Mouse (Mus musculus) bone marrow macrophage, adult 2 months (primary cell): ENCODE results near the gene Ctrc. TPM values are rescaled to one million over a fixed set of nuclear protein-coding genes. Genes with fewer than 3 reads are reported as not detected.
A peak's percentile ranks its signal among the peaks of the same experiment; 100 is the strongest.

Experiments used
- H3K27ac ChIP-seq: 2 replicates; pipeline ENCODE4 v1.5.1; 2012; ENCODE audit warnings: low read depth, low read length; ENCODE audit not compliant: insufficient read depth
- H3K4me1 ChIP-seq: 2 replicates; pipeline ENCODE4 v1.6.1; 2012; ENCODE audit warnings: low read length; ENCODE audit not compliant: control insufficient read depth, insufficient read depth
- H3K4me3 ChIP-seq: 2 replicates; pipeline ENCODE4 v1.5.1; 2012; ENCODE audit warnings: mild to moderate bottlenecking, low read length, moderate library complexity; ENCODE audit not compliant: insufficient read depth
- CTCF ChIP-seq: IDR thresholded peaks from 2 replicates; pipeline ENCODE4 v1.5.1; 2012; ENCODE audit warnings: low read depth, mild to moderate bottlenecking, low read length, moderate library complexity
- POLR2A ChIP-seq: IDR thresholded peaks from 2 replicates; pipeline ENCODE4 v1.6.1; 2012; ENCODE audit warnings: mild to moderate bottlenecking, low read depth, low read length, borderline replicate concordance
- polyA plus RNA-seq: library from polyadenylated mRNA; stranded (reverse); fragments of >200 nt; gene quantifications from 2 replicates; pipeline ENCODE4 v1.2.4, GENCODE M21; 2012; ENCODE audit not compliant: missing spikeins, insufficient read depth, insufficient read length

The Ctrc gene
- polyA plus RNA-seq, 1 experiment, result not detected

- H3K4me3 ChIP-seq, result no peak overlapping the region
- H3K27ac ChIP-seq, result peak overlapping the region; percentile 2
- TF ChIP-seq CTCF (no peak), POLR2A (no peak)
- H3K4me1 ChIP-seq, result peaks cover 57% of the 10 kb centered on the region
Measured at GRCm38 (mm10) chr4:141868051-141868450, 21.9 kb upstream of the Ctrc start.

GRCm38 (mm10) chr4:141867498-141867897, 21.3 kb upstream of the Ctrc start:
- no peak for TF ChIP-seq CTCF
- no peak for TF ChIP-seq POLR2A
- Histone ChIP-seq H3K4me1 (peaks cover 57% of the 10 kb centered on the region), H3K27ac (0 out of 2 replicates have a peak overlapping the region, but pooled peaks have one; percentile 2), H3K4me3 (no peak overlapping the region)

GRCm38 (mm10) chr4:141866933-141867490, 20.9 kb upstream of the Ctrc start:
- Histone ChIP-seq H3K4me1 (peaks cover 58% of the 10 kb centered on the region), H3K27ac (no peak overlapping the region), H3K4me3 (no peak overlapping the region)
- TF ChIP-seq CTCF (no peak), POLR2A (no peak)

- no peak overlapping the region for H3K4me3 ChIP-seq
- H3K4me1 ChIP-seq, result peaks cover 51% of the 10 kb centered on the region
- TF ChIP-seq POLR2A (no peak), CTCF (no peak)
- no peak overlapping the region for H3K27ac ChIP-seq
Measured at GRCm38 (mm10) chr4:141865600-141865999, 19.4 kb upstream of the Ctrc start.

- Histone ChIP-seq H3K4me1 (peaks cover 45% of the 10 kb centered on the region), H3K27ac (no peak overlapping the region), H3K4me3 (no peak overlapping the region)
- TF ChIP-seq POLR2A (no peak), CTCF (no peak)
Measured at GRCm38 (mm10) chr4:141865006-141865405, 18.8 kb upstream of the Ctrc start.

GRCm38 (mm10) chr4:141864506-141864905, 18.3 kb upstream of the Ctrc start:
- TF ChIP-seq CTCF, result no peak
- no peak for TF ChIP-seq POLR2A
- Histone ChIP-seq H3K27ac (no peak overlapping the region), H3K4me1 (peaks cover 44% of the 10 kb centered on the region), H3K4me3 (no peak overlapping the region)

- no peak overlapping the region for H3K27ac ChIP-seq
- no peak for TF ChIP-seq CTCF
- TF ChIP-seq POLR2A, result no peak
- no peak overlapping the region for H3K4me3 ChIP-seq
- peaks cover 43% of the 10 kb centered on the region for H3K4me1 ChIP-seq
Measured at GRCm38 (mm10) chr4:141863726-141864280, 17.6 kb upstream of the Ctrc start.

GRCm38 (mm10) chr4:141862867-141863266, 16.7 kb upstream of the Ctrc start:
- TF ChIP-seq CTCF (no peak), POLR2A (no peak)
- no peak overlapping the region for H3K27ac ChIP-seq

GRCm38 (mm10) chr4:141861591-141862295, 15.6 kb upstream of the Ctrc start:
- TF ChIP-seq POLR2A, result no peak
- Histone ChIP-seq H3K27ac (no peak overlapping the region), H3K4me3 (no peak overlapping the region), H3K4me1 (peaks cover 35% of the 10 kb centered on the region)

More at GRCm38 (mm10) chr4:141862867-141863266, 16.7 kb upstream of the Ctrc start:
- H3K4me3 ChIP-seq, result no peak overlapping the region
- peaks cover 43% of the 10 kb centered on the region for H3K4me1 ChIP-seq

GRCm38 (mm10) chr4:141860246-141860841, 14.2 kb upstream of the Ctrc start:
- no peak overlapping the region for H3K4me3 ChIP-seq
- no peak overlapping the region for H3K27ac ChIP-seq
- TF ChIP-seq POLR2A (no peak), CTCF (no peak)
- peaks cover 22% of the 10 kb centered on the region for H3K4me1 ChIP-seq
